Mouse (Mus musculus) cerebellum, adult 11-12 months (tissue): ENCODE measurements at regions not wholly inside any gene's neighbourhood (a gene's known extent, or its start where the extent isn't known, plus 50 kb on each side); places are given as distances from the start of the nearest gene placed in this dataset.

Experiments
- DNase-seq: peaks from one replicate; pipeline ENCODE4 v3.0.0; 2022

GRCm38 (mm10) chr1:48866926-48867325 is 1974.3 kb upstream of the Slc39a10 start:
- DNase-seq = no peak

DNA sequence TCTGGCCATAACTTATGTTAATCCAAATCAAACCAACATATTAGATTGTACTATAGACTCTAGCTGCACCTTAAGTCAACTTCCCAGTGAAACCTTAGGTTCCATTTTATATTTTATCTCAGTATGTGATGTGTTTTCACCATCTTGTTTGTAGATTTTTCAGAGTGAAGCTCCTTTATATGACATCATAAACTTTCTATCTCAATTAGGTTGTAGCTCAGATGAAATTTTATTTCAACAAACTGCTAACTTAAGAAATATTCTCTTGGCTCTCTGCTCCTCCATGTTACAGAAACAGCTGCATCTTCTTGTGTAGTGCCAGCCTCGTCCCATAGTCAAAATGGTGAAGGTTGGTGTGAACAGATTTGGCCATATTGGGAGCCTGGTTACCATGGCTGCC is 1988.7 kb upstream of the Slc39a10 start:
- no peak for DNase-seq

GRCm38 (mm10) chr1:48893571-48893970 is 2000.9 kb upstream of the Slc39a10 start:
- no peak for DNase-seq

GRCm38 (mm10) chr1:48916419-48916818 is 1984.0 kb upstream of the Tmeff2 start:
- peak; percentile 93 for DNase-seq

DNA sequence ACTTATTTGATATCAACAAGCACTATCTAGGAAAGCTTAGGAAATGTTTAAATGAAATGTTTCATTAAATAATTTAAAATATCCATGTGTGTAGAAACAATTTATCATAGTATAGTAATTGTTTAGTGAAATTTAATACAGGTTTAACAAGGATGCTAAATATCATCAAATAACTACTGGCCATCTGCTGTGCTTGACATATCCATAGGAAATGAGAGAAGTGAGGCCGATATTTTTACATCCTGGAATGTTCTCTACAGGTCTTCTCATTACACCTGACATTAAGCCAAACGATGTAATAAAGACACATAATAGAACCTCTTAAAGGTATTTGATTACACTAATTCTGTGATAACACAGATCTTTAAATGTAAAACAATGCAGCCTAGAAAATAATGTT is 1957.3 kb upstream of the Tmeff2 start:
- DNase-seq = no peak

DNA sequence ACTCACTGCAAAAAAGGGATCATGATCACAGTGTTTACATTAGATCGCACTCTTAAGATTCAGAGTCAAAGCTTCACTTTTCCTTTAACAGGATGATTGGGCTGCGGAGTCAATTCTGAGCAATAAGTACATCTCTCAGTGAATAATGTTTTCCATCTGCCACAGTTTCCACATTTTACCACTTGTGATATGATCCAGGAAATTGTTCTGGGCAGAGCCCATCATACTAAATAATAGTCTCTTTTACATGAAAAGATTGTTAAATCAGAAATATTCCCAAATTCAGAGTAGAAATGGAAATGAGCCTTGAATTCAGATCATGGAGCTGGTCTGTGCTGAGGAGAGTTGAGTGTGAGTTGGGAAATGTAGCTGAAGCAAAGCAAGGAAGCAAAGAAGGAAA is 1956.6 kb upstream of the Tmeff2 start:
- no peak for DNase-seq
